Mouse (Mus musculus): ENCODE results near the gene Rnf168. TPM values are rescaled to one million over a fixed set of nuclear protein-coding genes. Genes with fewer than 3 reads are reported as not detected.

Rnf168 gene
- polyA plus RNA-seq, 1 experiment from 2014 or later: 41.8 TPM

GRCm38 (mm10) chr16:32316601-32317000, 39.3 kb downstream of the Rnf168 start:
- H3K4me3 ChIP-seq: no peak overlapping the region
- H3K9me3 ChIP-seq: no peaks in the 10 kb centered on the region
- no peak overlapping the region for H3K4me2 ChIP-seq (replicated peaks)
- H3K27me3 ChIP-seq: no peaks in the 10 kb centered on the region
- H3K9ac ChIP-seq: no peak overlapping the region
- ATAC-seq (ENCODE audit: insufficient number of reproducible peaks, insufficient read depth, low FRiP score, low TSS enrichment): no peak
- 64% methylated on average over 2 of the region's 2 CpGs for WGBS
- no peak overlapping the region for H3K27ac ChIP-seq
- no peaks in the 10 kb centered on the region for H3K36me3 ChIP-seq
- H3K4me1 ChIP-seq: no peaks in the 10 kb centered on the region

GRCm38 (mm10) chr16:32323953-32324352, 46.7 kb downstream of the Rnf168 start:
- no peak overlapping the region for H3K4me2 ChIP-seq (replicated peaks)
- no peaks in the 10 kb centered on the region for H3K9me3 ChIP-seq
- H3K4me1 ChIP-seq: no peaks in the 10 kb centered on the region
- no peak overlapping the region for H3K27ac ChIP-seq
- ATAC-seq (ENCODE audit: insufficient number of reproducible peaks, insufficient read depth, low FRiP score, low TSS enrichment): no peak
- H3K27me3 ChIP-seq: no peaks in the 10 kb centered on the region
- H3K9ac ChIP-seq: no peak overlapping the region
- H3K36me3 ChIP-seq: no peaks in the 10 kb centered on the region
- 39% methylated on average over 7 of the region's 7 CpGs for WGBS
- no peak overlapping the region for H3K4me3 ChIP-seq

- H3K4me2 ChIP-seq (replicated peaks): peak overlapping the region; percentile 51
- H3K4me3 ChIP-seq: peak overlapping the region; percentile 99
- ATAC-seq (ENCODE audit: insufficient number of reproducible peaks, insufficient read depth, low FRiP score, low TSS enrichment): no peak
Observed at GRCm38 (mm10) chr16:32330876-32331670, 53.8 kb downstream of the Rnf168 start.

GRCm38 (mm10) chr16:32332040-32332555, 54.8 kb downstream of the Rnf168 start, which contains the start of gene Ubxn7:
Ubxn7 (plus strand) TSS chr16:32332257.
- Histone ChIP-seq H3K4me2 (replicated peaks) (peak within 1 kb of the TSS; percentile 51), H3K9ac (peak within 1 kb of the TSS; percentile 98), H3K4me3 (peak within 1 kb of the TSS; percentile 99), H3K27me3 (no peaks in the 10 kb centered on the region), H3K27ac (peak within 1 kb of the TSS; percentile 96), H3K4me1 (0 out of 2 replicates have a peak, but pooled peaks cover 3% of the 10 kb centered on the region), H3K9me3 (no peaks in the 10 kb centered on the region), H3K36me3 (no peaks in the 10 kb centered on the region)
- WGBS: under 1% methylated on average over 52 of the region's 52 CpGs
- ATAC-seq (ENCODE audit: insufficient number of reproducible peaks, insufficient read depth, low FRiP score, low TSS enrichment): peak; percentile 92

More at GRCm38 (mm10) chr16:32330876-32331670, 53.8 kb downstream of the Rnf168 start:
- Histone ChIP-seq H3K4me1 (0 out of 2 replicates have a peak, but pooled peaks cover 3% of the 10 kb centered on the region), H3K9me3 (no peaks in the 10 kb centered on the region), H3K27ac (peak overlapping the region; percentile 69; the same call in 1 of the 2 replicates), H3K9ac (no peak overlapping the region), H3K27me3 (no peaks in the 10 kb centered on the region), H3K36me3 (no peaks in the 10 kb centered on the region)
- 49% methylated on average over 9 of the region's 9 CpGs for WGBS

- H3K27ac ChIP-seq: peak overlapping the region; percentile 96
- peak; percentile 68; the same call in 1 of the 2 replicates for ATAC-seq (ENCODE audit: insufficient number of reproducible peaks, insufficient read depth, low FRiP score, low TSS enrichment)
- H3K27me3 ChIP-seq: no peaks in the 10 kb centered on the region
- H3K9me3 ChIP-seq: no peaks in the 10 kb centered on the region
- peak overlapping the region; percentile 51 for H3K4me2 ChIP-seq (replicated peaks)
- WGBS: 1% methylated on average over 53 of the region's 54 CpGs
- H3K9ac ChIP-seq: peak overlapping the region; percentile 98
- 0 out of 2 replicates have a peak, but pooled peaks cover 3% of the 10 kb centered on the region for H3K4me1 ChIP-seq
- H3K36me3 ChIP-seq: no peaks in the 10 kb centered on the region
- peak overlapping the region; percentile 99 for H3K4me3 ChIP-seq
Observed at GRCm38 (mm10) chr16:32332556-32333511, 55.6 kb downstream of the Rnf168 start.

GRCm38 (mm10) chr16:32335146-32335545, 57.9 kb downstream of the Rnf168 start:
- H3K9me3 ChIP-seq: no peaks in the 10 kb centered on the region
- H3K9ac ChIP-seq: no peak overlapping the region
- H3K27ac ChIP-seq: no peak overlapping the region
- H3K4me1 ChIP-seq: 0 out of 2 replicates have a peak, but pooled peaks cover 3% of the 10 kb centered on the region
- H3K4me2 ChIP-seq (replicated peaks): no peak overlapping the region
- no peak for ATAC-seq (ENCODE audit: insufficient number of reproducible peaks, insufficient read depth, low FRiP score, low TSS enrichment)
- H3K36me3 ChIP-seq: no peaks in the 10 kb centered on the region
- H3K4me3 ChIP-seq: no peak overlapping the region
- H3K27me3 ChIP-seq: no peaks in the 10 kb centered on the region
- WGBS: 95% methylated on average over 5 of the region's 5 CpGs

- Histone ChIP-seq H3K9ac (no peak overlapping the region), H3K4me2 (replicated peaks) (no peak overlapping the region), H3K36me3 (no peaks in the 10 kb centered on the region), H3K4me3 (no peak overlapping the region), H3K27ac (no peak overlapping the region), H3K27me3 (no peaks in the 10 kb centered on the region), H3K4me1 (0 out of 2 replicates have a peak, but pooled peaks cover 3% of the 10 kb centered on the region), H3K9me3 (no peaks in the 10 kb centered on the region)
- ATAC-seq (ENCODE audit: insufficient number of reproducible peaks, insufficient read depth, low FRiP score, low TSS enrichment): no peak
- WGBS: 74% methylated on average over 7 of the region's 7 CpGs
Observed at GRCm38 (mm10) chr16:32336026-32336780, 58.9 kb downstream of the Rnf168 start.

GRCm38 (mm10) chr16:32337001-32337400, 59.7 kb downstream of the Rnf168 start:
- no peak overlapping the region for H3K4me2 ChIP-seq (replicated peaks)
- no peak overlapping the region for H3K4me3 ChIP-seq
- no peaks in the 10 kb centered on the region for H3K36me3 ChIP-seq
- ATAC-seq (ENCODE audit: insufficient number of reproducible peaks, insufficient read depth, low FRiP score, low TSS enrichment): no peak
- H3K9ac ChIP-seq: no peak overlapping the region
- 0 out of 2 replicates have a peak, but pooled peaks cover 3% of the 10 kb centered on the region for H3K4me1 ChIP-seq
- H3K9me3 ChIP-seq: no peaks in the 10 kb centered on the region
- no peak overlapping the region for H3K27ac ChIP-seq
- H3K27me3 ChIP-seq: no peaks in the 10 kb centered on the region

GRCm38 (mm10) chr16:32340451-32340850, 63.2 kb downstream of the Rnf168 start:
- no peak overlapping the region for H3K27ac ChIP-seq
- ATAC-seq (ENCODE audit: insufficient number of reproducible peaks, insufficient read depth, low FRiP score, low TSS enrichment): no peak
- no peak overlapping the region for H3K4me3 ChIP-seq
- H3K9ac ChIP-seq: no peak overlapping the region
- no peaks in the 10 kb centered on the region for H3K36me3 ChIP-seq
- 0 out of 2 replicates have a peak, but pooled peaks cover 5% of the 10 kb centered on the region for H3K4me1 ChIP-seq
- whole genome bisulfite sequencing: 94% methylated on average over 1 of the region's 1 CpGs
- H3K9me3 ChIP-seq: no peaks in the 10 kb centered on the region
- H3K27me3 ChIP-seq: no peaks in the 10 kb centered on the region
- H3K4me2 ChIP-seq (replicated peaks): no peak overlapping the region

- H3K4me3 ChIP-seq: no peak overlapping the region
- H3K36me3 ChIP-seq: no peaks in the 10 kb centered on the region
- no peak overlapping the region for H3K4me2 ChIP-seq (replicated peaks)
- no peak overlapping the region for H3K27ac ChIP-seq
- H3K9me3 ChIP-seq: no peaks in the 10 kb centered on the region
- ATAC-seq (ENCODE audit: insufficient number of reproducible peaks, insufficient read depth, low FRiP score, low TSS enrichment): no peak
- 0 out of 2 replicates have a peak, but pooled peaks cover 3% of the 10 kb centered on the region for H3K4me1 ChIP-seq
- H3K27me3 ChIP-seq: no peaks in the 10 kb centered on the region
- no peak overlapping the region for H3K9ac ChIP-seq
Observed at GRCm38 (mm10) chr16:32345521-32345920, 68.3 kb downstream of the Rnf168 start.

- ATAC-seq (ENCODE audit: insufficient number of reproducible peaks, insufficient read depth, low FRiP score, low TSS enrichment): no peak
- no peaks in the 10 kb centered on the region for H3K27me3 ChIP-seq
- peaks cover 22% of the 10 kb centered on the region for H3K36me3 ChIP-seq
- H3K9ac ChIP-seq: no peak overlapping the region
- H3K27ac ChIP-seq: no peak overlapping the region
- H3K9me3 ChIP-seq: no peaks in the 10 kb centered on the region
- 83% methylated on average over 3 of the region's 3 CpGs for WGBS
- H3K4me1 ChIP-seq: no peaks in the 10 kb centered on the region
- no peak overlapping the region for H3K4me2 ChIP-seq (replicated peaks)
- H3K4me3 ChIP-seq: no peak overlapping the region
Observed at GRCm38 (mm10) chr16:32350776-32351175, 73.5 kb downstream of the Rnf168 start.

Measured in embryonic facial prominence, embryonic 12.5 days (tissue).